Mouse (Mus musculus): ENCODE measurements at regions not wholly inside any gene's neighbourhood (a gene's known extent, or its start where the extent isn't known, plus 50 kb on each side); places are given as distances from the start of the nearest gene placed in this dataset.

DNA sequence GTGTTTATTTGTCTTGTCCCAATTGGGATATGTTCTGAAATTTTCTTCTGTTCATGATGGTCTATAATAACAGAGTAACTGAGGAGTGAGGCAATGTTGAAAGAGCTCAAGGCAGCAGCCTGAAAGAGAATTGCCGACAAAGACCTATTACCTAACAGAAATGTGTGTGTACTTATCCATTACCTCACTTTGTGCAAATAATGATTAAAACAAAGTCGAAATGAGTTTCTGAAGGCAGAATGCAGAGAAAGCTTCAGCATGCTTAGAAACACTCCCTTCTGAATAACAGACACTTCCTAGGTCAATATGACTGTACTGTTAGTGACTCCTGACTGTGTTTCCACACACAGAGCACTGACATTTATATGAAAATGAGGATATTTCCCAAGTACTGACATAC, 63.0 kb downstream of the Kbtbd8 start:
- no peak for DNase-seq (ENCODE audit: low read depth, low spot score)

DNA sequence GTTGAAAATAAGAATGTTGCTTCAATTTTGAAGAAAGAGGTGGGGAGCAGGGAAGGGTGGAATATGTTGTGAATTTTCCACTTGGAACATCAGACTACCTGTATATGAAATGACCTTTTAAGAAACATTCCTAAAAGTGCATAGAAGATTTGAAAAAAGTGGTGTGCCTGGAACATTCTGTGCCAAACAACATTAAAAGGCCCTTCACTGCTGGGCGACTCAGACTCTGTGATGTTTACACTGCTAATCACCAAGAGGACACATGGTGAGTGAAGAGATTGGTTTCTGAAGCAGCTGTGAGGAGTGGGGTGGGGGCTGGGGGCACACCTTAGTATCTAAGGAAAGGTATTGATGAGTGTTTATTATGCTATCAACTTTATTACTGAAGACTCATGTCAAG, 65.2 kb downstream of the Kbtbd8 start:
- no peak for DNase-seq (ENCODE audit: low read depth, low spot score)

DNA sequence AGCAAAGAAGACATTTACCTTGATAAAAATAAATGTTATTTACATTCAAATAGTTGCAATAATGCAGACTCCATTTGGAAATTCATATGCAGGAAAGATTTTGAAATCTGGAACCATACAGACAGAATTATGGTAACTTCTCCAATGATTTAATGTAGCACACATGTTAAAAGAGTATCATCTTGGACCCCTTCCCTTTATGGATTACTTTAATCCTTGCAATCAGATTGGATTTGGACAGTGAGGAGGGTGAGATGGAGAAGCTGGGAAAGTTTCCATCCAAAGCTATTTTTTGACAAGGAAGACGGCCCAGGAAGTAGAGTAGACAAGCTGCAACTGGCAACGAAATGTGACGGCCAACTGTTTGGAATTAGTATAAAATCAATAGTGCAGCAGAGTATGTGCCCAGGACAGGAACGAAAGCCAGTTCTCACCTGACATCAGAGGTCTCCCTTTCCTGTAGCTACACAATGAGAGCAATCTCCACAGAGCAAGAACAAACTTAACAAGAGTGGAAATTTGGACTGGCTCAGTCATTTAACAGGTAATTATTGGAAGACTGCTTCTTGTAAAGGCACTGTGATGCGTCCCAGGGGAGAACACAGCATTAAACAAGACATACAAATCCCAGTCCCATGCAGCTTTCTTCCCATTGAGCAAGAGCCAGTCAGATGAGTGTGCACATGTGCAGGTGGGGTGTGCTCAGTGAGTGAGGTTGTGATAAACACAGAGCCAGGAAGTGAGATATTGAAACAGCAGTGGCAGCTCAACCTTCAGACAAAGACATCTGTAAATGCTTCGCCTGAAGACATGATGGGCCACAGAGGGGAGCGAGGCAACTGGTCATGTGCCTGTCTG, 68.3 kb downstream of the Kbtbd8 start:
- DNase-seq (ENCODE audit: low read depth, low spot score): no peak

DNA sequence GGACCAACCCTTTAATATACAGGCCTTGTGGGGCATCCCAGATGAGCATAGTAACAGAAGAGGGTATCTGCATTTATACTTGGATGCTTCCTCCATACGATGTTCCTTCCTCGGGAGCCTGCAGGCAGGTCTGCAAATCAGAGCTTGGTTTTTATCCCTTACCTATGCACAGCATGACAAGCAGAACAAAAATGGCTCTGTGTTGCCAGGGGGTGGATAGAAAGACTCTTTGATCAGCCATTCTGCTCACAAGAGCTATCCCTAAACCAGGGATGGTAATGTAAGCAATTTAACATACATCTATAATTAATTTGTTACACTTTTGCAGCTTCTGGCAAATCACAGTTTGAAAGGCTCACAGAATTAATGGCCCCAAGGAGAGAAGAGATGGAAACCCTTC, 79.6 kb downstream of the Kbtbd8 start:
- no peak for DNase-seq (ENCODE audit: low read depth, low spot score)

DNA sequence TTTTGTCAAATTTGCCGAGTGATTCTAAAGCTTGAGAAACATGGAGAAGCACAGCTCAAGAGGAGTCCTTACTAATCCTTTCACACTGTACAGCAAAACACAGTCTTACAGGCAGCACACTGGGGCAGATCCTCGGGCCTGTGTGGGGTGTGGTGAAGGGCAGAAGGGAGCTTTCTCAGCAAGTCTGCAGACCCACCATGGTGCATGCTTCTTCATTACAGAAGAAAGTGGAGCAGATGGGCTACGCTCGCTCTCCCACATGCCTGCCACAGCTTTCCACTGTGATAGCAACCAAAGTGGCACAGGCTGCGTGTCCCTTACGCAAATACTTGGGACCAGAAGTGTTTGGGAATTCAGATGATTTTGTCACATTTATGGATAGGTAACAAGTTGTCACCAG, 81.6 kb downstream of the Kbtbd8 start:
- DNase-seq (ENCODE audit: low read depth, low spot score): no peak

DNA sequence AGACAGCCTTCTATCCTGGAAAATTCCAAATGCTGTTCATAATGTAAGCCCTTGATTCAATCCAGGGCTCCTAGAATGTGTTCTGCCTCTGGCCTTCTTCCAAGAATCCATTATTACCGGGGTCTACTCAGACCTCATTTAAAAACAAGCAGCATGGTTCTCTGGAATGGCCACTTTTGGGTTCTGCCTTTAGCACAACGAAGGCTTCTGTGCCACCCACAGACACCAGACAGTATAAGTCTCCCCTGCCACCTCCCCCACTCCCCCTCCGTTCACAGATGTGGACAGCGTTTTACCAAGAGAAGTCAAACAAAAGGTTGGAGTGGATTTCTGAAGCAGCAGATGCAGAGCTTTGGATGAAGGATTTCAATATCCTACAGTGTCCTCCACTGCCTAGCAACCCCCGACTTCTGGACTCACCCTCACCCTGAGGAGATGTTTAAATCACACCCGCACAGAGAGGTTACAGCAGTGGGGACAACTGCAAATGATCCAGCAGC, 85.3 kb downstream of the Kbtbd8 start:
- no peak for DNase-seq (ENCODE audit: low read depth, low spot score)

DNA sequence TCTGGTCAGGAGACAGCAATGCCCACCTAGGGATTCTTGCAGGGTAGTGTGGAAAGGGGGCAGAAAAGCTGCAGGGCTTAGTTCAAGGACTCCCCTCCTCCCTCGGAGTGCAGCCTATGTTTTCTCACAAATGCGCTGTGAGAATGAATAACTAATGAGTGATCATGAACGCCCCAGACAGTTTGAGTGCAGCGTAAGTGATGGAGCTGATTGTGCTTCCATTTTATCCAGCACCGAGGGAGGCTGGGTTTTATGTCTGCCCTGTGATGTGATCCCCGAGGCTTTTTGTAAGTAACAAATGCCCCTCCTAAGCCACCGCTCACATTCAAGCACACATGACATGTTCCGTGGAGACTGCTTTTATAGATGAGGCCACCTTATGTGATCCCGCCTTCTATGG, 85.9 kb downstream of the Kbtbd8 start:
- DNase-seq (ENCODE audit: low read depth, low spot score): no peak

DNA sequence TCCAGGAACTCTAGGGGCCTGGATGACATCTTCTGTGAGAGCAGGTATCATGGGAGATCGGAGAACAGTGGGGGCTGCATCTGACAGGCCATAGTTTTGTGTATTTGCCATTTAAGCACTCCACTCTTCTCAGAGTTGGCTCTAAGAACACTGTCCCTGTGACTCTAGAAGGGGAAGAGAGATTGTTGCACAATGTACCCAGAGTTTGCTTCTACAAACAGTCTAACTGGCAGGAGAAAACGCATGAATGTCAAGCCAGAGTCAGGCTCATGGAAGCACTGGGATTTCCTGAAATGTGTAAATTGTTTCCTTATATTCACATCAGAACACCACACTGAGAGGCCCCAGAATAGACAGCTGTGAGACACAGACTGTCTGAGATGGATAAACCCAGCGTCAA, 87.2 kb downstream of the Kbtbd8 start:
- no peak for DNase-seq (ENCODE audit: low read depth, low spot score)

DNA sequence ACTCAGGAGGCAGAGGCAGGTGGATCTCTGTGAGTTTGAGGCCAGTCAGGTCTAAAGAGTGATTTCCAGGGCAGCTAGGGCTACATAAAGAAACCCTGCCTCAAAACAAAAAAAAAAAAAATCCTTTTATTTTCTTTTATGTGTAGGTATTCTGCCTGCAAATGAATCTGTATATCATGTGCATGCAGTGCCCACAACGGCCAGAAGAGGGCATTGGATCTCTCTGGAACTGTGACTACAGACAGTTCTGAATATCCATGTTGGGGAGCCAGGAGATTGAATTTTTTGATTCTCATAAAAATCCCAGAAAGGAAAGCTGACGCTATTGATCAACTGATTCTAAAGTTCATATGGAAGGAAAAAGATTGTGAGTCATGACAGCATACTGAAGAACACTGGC, 90.0 kb downstream of the Kbtbd8 start:
- DNase-seq (ENCODE audit: low read depth, low spot score): peak; percentile 79

DNA sequence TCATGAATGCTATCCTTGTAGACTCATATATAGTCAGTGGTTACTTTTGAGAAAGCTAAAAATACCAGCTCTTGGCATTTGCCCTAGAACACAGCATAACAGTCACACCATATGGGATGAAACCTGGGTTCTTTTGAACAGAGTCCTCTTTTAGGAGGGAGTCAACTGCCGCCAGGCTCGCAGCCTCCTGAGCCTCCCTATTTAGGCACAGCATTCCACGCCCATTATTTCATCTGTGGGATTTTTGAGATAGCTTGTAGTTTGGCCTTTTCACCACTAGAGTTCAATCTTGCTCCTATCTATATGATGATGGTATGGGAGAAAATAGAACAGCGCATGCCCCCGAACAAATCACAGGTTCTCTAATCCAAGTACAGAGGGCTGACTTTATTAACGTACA, 100.4 kb downstream of the Kbtbd8 start:
- peak; percentile 58 for DNase-seq (ENCODE audit: low read depth, low spot score)

DNA sequence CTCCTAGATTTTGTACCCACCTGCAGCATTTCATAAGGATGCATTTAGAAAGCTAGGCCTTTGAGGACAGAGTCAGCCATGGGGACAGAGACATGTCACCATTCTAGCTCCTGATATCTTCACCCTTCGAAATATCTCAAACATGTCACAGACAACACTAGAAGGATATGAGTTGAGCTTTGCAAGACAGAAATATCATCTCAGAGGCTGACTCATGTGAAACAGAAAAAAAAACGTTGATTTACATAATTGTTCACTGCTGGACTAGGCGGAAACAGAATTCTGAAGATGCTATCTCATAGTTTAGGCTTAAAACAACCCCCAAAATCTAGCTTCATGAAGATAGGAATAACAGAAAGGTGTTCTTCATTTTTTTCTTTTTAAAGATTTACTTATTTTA, 101.8 kb downstream of the Kbtbd8 start:
- no peak for DNase-seq (ENCODE audit: low read depth, low spot score)

DNA sequence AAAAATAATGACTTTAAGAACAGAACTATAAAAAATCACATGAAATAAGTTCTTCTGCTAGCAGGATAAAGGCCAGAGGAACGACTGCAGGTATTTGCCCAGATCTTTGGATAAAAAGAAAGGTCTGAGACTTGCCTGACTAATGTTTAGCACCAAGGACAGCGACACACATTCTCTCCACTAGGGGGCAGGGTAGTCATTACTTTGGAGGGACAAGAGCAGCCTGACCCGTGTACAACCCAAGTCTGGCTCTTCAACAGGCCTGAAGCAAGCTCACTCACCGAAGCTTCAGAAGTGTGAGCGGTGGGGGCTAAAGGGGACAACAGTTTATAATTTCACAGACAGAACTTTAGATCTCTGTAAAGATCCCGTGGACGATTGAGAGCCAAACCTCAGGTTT, 98.4 kb upstream of the Gm10234 start:
- peak; percentile 88 for DNase-seq (ENCODE audit: low read depth, low spot score)

DNA sequence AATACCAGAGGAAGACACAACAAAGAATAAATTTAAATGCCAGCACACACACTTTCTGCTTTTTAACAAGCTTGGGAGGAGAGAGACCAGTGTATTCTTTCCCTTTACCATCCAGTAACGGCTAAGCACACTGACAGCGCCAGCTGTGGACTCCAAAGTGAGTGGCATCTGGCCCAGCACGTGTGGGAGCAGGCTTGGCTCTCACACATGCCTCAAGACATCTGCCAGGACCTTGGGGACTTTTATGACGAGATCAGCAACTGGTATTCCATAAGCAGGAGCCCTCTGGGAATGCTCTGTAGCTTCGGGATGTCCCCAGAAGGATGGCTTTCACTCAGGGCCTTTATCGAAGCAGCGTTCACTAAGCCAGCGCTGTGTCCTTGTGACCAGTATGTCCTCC, 92.0 kb upstream of the Gm10234 start:
- DNase-seq (ENCODE audit: low read depth, low spot score): no peak

DNA sequence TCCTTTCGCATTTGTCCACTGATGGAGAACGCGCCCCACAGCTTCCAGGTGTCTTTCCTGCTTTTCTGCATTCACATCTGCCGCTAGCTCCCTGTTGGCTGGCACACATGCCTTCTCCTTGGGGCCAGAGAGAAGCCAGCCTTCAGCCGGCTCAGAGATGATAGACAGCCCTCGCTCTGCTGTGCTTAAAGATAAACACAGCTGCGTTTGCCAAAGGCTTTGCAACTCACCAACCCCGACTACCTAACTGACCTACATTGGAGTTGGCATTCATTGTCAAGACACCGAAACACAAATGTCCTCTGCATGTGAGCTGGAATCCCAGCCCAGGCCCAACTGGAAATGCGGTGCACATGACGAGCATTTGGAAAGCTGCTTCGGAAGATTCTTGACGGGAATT, 87.2 kb upstream of the Gm10234 start:
- DNase-seq (ENCODE audit: low read depth, low spot score): no peak

DNA sequence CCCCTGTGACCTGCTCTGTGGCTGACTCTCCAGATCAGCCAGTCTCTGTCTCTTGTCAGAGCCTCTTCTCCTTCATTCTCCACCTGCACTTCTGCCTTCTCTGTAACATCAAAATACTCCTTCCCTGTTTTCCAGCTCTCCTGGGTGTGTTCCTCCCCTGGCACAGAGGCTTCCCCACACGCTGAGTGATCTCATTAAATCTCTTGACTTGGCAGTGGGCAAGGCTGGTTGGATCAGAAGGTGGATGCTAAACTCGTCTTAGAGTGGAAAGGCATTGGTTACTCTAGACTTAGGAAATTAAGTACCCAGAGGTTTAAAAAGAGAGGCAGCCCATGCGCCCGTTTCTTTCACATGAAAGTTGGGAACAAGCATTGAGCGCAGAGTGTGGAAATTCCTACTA, 78.3 kb upstream of the Gm10234 start:
- DNase-seq (ENCODE audit: low read depth, low spot score): no peak

DNA sequence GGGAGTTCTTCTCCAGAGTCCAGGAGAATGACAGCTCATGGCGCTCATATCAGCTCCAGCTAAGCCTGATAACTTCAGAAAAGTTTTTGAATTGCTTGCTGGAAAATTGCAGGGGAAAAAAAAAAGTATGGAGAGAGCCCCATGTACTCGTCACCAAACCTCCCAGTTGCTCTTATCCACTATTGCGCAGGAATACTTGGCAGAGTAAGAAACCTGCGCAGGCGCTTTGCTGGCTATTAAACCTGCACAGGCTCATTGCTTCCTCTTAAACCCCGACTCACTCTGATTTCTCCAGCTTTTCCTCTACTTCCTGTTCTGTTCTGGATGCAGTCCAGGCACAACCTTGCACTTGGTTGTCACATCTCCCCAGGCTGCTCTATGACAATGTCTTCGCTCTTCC, 77.0 kb upstream of the Gm10234 start:
- no peak for DNase-seq (ENCODE audit: low read depth, low spot score)

DNA sequence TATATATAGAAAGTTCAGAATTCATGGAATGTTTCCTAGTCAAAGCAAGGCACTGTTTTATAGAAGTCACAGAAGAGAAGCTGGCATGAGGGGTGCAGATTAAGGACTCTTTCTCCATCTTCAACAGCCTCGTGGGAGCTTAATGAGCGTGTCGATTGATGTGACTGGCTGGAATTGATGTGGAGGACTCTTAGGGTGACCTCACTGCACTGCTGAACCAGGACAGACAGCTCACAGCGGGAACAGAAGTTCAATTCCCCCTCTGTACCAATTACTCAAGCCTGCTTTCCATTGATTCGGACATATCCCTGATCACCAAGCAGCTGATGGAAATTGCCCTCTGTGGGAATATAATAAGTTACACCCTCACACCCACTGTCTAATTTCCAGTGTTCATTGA, 65.6 kb upstream of the Gm10234 start:
- DNase-seq (ENCODE audit: low read depth, low spot score): no peak

DNA sequence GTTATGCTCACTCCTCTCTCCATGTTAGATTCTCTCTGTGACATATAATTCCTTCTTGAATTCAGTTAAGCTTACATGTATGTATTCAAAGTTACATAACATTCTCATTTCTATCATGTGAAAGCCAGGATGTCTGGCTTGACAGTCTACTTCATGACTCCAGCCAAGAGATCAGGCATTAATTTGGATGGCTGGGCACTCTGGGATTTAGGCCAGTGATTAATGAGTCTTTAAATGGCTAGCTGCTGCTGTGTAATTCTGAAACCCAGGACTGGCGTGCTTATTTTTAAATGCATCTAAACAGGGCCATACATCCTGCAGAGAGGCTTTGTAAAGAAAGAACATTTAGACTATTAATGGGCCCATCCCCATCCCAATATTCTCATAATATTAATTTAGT, 60.9 kb upstream of the Gm10234 start:
- DNase-seq (ENCODE audit: low read depth, low spot score): no peak

DNA sequence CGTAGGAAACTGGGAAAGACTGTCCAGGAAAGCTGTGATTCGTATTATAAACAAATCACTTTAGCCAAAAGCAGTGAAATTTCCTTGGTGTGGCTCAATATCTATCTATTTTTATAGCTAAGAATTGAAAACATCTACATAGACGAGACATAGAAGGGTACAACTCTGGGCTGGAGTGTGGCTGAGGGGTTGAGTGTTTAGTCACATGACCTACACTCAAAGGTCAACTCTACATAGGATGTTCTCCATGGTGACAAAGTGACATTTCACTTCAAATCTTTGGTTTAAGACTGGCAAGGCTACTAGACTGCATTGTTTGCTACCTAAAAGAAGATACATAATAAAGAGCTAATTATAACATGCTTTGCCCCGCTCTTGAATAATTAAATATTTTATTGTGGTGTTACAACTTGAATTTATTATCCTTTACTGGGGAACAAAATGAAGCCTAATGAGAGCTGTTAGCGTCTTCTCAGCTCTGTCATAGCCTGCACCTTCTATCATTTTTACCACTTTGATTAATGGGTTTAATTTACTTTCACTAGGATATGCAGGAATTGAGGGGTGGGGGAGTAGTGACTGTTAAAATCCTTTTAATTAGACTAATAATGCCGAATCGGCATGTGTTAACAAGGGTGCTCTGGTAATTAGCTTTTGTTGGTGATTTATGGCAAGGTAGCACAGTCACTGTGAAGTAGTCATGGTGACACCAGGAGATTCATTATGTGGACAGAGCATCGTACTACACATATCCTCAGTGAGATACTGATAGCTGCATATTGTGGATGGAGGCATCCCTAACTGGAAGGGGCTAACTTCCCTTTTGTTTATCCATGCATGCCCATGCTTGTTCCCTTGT, 57.7 kb upstream of the Gm10234 start:
- no peak for DNase-seq (ENCODE audit: low read depth, low spot score)

DNA sequence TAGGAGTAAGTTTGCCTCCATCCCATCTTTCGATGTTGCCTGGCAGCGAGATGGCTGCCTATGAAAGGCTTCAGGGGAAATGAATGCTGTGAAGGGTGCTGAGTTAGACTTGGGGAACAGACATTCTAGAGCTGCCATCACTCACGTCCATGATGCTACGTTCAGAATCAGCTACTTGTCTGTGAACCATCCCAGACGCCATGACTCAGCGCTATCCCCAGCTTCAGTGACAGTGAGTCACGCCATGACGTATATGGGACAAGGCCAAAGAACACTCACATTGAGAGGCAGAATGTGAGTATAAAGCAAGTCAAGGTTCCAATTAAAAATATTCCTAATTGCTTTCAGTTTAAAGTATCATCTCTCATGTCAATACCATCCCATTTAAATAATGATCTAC, 52.4 kb upstream of the Gm10234 start:
- peak; percentile 77 for DNase-seq (ENCODE audit: low read depth, low spot score)

Measured in 3T3-L1 (cell line).